Mouse (Mus musculus) midbrain, embryonic 14.5 days (tissue): ENCODE results near the gene Cdk5rap3. TPM values are rescaled to one million over a fixed set of nuclear protein-coding genes. Genes with fewer than 3 reads are reported as not detected.

Source experiments
- ATAC-seq: fragments of 200-750 bp; cut with Nextera tagmentation; 2 replicates; pipeline ENCODE4 v1.8.0; 2017; ENCODE audit warnings: moderate number of reproducible peaks, moderate library complexity; ENCODE audit not compliant: low FRiP score, low TSS enrichment
- DNase-seq: peaks from one replicate; pipeline ENCODE4 v3.0.0-alpha.2; 2015
- H3K27ac ChIP-seq: fragments of 300-500 bp; sonication (generic); replicated peaks from 2 replicates; pipeline ENCODE4 v1.5.1; 2014; ENCODE audit warnings: mild to moderate bottlenecking, low read depth, low read length, moderate library complexity
- H3K27me3 ChIP-seq: fragments of 300-500 bp; sonication (generic); 2 replicates; pipeline ENCODE4 v1.6.1; 2014; ENCODE audit warnings: low read length, control low read depth, mixed read lengths; ENCODE audit not compliant: control insufficient read depth, insufficient read depth
- H3K36me3 ChIP-seq: fragments of 300-500 bp; sonication (generic); 2 replicates; pipeline ENCODE4 v1.6.1; 2014; ENCODE audit warnings: low read length, control low read depth; ENCODE audit not compliant: control insufficient read depth, insufficient read depth
- H3K4me1 ChIP-seq: fragments of 300-500 bp; sonication (generic); 2 replicates; pipeline ENCODE4 v1.6.1; 2014; ENCODE audit warnings: mild to moderate bottlenecking, antibody characterized with exemption, low read length, control low read depth; ENCODE audit not compliant: control insufficient read depth, insufficient read depth
- H3K4me2 ChIP-seq: fragments of 300-500 bp; sonication (generic); 2 replicates; pipeline ENCODE4 v1.6.1; 2014; ENCODE audit warnings: mild to moderate bottlenecking, low read length, moderate library complexity
- H3K4me3 ChIP-seq: fragments of 300-500 bp; sonication (generic); replicated peaks from 2 replicates; pipeline ENCODE4 v1.5.1; 2014; ENCODE audit warnings: low read depth, low read length
- H3K9ac ChIP-seq: fragments of 300-500 bp; sonication (generic); replicated peaks from 2 replicates; pipeline ENCODE4 v1.6.1; 2014; ENCODE audit warnings: mild to moderate bottlenecking, low read length, moderate library complexity
- H3K9me3 ChIP-seq: fragments of 300-500 bp; sonication (generic); 2 replicates; pipeline ENCODE4 v1.6.1; 2016; ENCODE audit warnings: low read length, control low read depth, mixed read lengths; ENCODE audit not compliant: control insufficient read depth
- WGBS: fragments of 180-500 bp; shearing (Covaris S2); extraction: QIAGEN DNeasy Blood & Tissue Kit; methylation state at CpG from one replicate; pipeline ENCODE4 v1.1.7; 2014; 5-methylcytosine and 5-hydroxymethylcytosine counted together
- polyA plus RNA-seq: library from polyadenylated mRNA; unstranded; fragments of >200 nt; fragmentation: Nextera tagmentation; extraction: Ambion mirVana; gene quantifications from 2 replicates; pipeline ENCODE4 v1.2.1, GENCODE M21; 2014

Gene Cdk5rap3
- polyA plus RNA-seq, 1 experiment from 2014 or later: 85.2 TPM

DNA sequence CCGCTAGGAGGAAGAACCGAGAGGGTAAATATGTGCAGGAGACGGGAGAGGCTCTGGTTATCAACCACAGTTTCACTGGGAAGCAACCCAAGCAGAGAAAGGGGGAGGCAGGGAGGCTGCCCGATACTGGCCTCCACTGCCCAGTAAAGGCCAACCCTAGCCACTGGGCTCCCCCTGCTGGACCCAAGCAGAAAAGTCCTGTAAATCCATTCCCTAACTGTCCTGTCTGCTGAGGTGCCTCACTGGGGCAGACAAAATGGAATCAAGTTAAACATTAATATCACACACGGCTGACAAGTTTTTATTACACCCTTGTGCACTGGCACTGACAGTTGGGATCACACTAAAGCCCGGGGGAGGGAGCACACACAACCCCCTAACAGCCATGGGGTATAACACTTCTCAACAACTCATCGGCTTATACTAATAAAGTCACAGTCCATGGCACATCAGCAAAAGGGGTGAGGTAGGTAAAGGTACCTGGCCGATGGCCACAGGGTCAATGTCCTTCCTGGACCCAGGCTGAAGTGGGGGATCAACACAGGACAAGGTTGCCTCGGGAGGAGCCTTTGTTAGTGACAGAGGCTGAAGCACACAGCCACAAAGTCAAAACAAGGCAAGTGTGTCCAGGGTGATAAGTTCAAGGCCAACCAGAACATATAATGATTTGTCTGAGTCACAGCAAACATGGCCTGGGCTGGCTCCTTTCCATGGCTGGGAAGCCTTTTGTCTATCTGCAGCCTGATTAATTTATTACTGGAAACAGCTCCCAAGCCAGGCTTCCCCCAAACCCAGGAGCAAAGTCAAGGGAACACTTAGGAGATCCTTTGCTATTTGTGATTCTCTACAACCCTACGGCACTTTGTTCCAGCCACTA, 21.5 kb upstream of the Cdk5rap3 start:
- 53% methylated on average over 10 of the region's 10 CpGs for WGBS
- DNase-seq: peak; percentile 60
- ATAC-seq: no peak

DNA sequence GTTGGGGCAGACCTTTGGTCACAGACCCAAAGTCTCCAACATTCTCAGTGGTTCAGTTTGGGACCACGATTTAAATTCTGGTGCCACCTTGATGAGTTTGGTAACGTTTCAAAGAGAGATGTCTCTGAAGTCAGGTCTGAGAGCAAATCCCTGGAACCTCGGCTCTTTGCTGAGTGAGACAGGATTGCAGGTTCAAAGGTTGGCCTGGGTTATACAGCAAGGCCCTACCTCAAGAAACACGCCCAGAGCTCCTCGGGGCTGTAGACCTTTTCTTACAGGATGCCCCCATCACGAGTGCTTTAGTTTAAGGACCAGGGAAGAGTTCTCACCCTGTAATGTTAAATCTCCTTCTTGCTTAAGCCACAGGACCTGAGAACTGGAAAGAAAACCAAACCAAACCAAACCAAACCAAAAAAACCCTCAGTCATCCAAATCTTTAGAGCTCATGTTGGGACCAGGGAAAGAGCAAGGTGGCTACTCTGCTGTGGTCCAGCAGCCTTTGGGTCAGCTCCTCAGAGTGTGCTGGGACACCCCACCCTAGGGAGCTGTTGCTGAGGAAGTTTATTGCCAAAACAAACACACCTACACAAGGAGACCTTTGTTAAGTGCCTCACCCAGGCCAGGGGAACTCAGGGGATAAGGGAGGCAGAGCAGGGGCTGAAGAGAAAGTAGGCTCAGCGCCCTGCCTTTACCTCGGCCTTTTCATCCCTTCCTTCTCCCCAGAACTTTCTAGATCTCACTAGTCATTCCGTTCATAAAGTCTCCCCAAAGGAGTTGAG, 19.8 kb upstream of the Cdk5rap3 start:
- H3K4me3 ChIP-seq: no peak overlapping the region
- no peak overlapping the region for H3K9ac ChIP-seq
- H3K9me3 ChIP-seq: no peaks in the 10 kb centered on the region
- no peaks in the 10 kb centered on the region for H3K27me3 ChIP-seq
- H3K27ac ChIP-seq: no peak overlapping the region
- DNase-seq: no peak
- H3K4me1 ChIP-seq: no peaks in the 10 kb centered on the region
- no peak for ATAC-seq
- 84% methylated on average over 9 of the region's 9 CpGs for WGBS
- no peaks in the 10 kb centered on the region for H3K36me3 ChIP-seq
- no peak overlapping the region for H3K4me2 ChIP-seq

More for the DNA sequence above, 21.5 kb upstream of the Cdk5rap3 start:
- no peak overlapping the region for H3K4me2 ChIP-seq
- H3K4me1 ChIP-seq: no peaks in the 10 kb centered on the region
- no peak overlapping the region for H3K4me3 ChIP-seq
- no peak overlapping the region for H3K27ac ChIP-seq
- no peaks in the 10 kb centered on the region for H3K36me3 ChIP-seq
- no peaks in the 10 kb centered on the region for H3K9me3 ChIP-seq
- no peaks in the 10 kb centered on the region for H3K27me3 ChIP-seq
- no peak overlapping the region for H3K9ac ChIP-seq

- no peak overlapping the region for H3K4me3 ChIP-seq
- no peaks in the 10 kb centered on the region for H3K27me3 ChIP-seq
- no peak overlapping the region for H3K27ac ChIP-seq
- DNase-seq (peak; percentile 63), ATAC-seq (no peak)
- no peaks in the 10 kb centered on the region for H3K9me3 ChIP-seq
- WGBS: 24% methylated on average over 12 of the region's 12 CpGs
- no peaks in the 10 kb centered on the region for H3K4me1 ChIP-seq
- no peaks in the 10 kb centered on the region for H3K36me3 ChIP-seq
- no peak overlapping the region for H3K9ac ChIP-seq
- peak overlapping the region; percentile 23 for H3K4me2 ChIP-seq
These were observed 18.6 kb upstream of the Cdk5rap3 start for GRCm38 (mm10) chr11:96934921-96935356.

- H3K4me1 ChIP-seq: no peaks in the 10 kb centered on the region
- H3K4me2 ChIP-seq: no peak overlapping the region
- no peak overlapping the region for H3K27ac ChIP-seq
- H3K9ac ChIP-seq: no peak overlapping the region
- WGBS: 91% methylated on average over 13 of the region's 13 CpGs
- H3K36me3 ChIP-seq: no peaks in the 10 kb centered on the region
- no peaks in the 10 kb centered on the region for H3K27me3 ChIP-seq
- ATAC-seq: no peak
- no peak for DNase-seq
- no peaks in the 10 kb centered on the region for H3K9me3 ChIP-seq
- H3K4me3 ChIP-seq: no peak overlapping the region
These were observed 17.4 kb upstream of the Cdk5rap3 start for GRCm38 (mm10) chr11:96933562-96934276.

DNA sequence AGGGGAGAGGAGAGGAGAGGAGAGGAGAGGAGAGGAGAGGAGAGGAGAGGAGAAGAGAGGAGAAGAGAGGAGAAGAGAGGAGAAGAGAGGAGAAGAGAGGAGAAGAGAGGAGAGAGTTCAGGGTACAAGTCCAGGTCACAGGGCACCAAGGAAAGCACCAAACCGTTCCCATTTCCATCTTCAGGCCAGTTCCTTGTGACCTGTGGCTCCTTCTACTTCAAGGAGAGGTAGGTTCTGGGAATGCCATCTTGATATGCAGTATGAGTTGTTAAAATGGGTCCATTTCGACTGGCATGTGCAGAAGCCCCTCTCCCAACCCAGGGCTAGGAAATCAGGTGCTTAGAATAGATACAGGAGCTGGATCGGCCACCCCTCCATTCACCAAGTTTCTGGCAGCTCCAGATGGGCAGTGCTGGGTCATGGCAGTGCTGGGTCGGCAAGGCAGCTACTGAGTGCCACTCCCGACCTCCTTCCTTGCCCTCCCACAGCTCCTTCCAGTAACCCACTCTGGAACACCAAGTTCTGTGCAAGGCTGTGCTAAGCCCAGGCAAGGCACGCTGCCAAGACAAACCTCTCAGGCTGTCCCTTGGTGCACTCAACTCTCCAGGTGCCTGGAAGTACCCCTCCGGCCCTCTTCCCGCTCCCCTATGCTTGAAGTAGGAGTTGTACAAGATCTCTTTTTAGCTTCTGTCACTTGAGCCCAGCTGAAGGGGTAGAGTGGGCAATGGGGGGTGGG, 15.2 kb upstream of the Cdk5rap3 start:
- ATAC-seq (no peak), DNase-seq (no peak)
- H3K4me1 ChIP-seq: no peaks in the 10 kb centered on the region
- H3K27me3 ChIP-seq: no peaks in the 10 kb centered on the region
- H3K27ac ChIP-seq: no peak overlapping the region
- no peaks in the 10 kb centered on the region for H3K36me3 ChIP-seq
- no peak overlapping the region for H3K4me3 ChIP-seq
- no peak overlapping the region for H3K4me2 ChIP-seq
- no peaks in the 10 kb centered on the region for H3K9me3 ChIP-seq
- 67% methylated on average over 8 of the region's 8 CpGs for WGBS
- H3K9ac ChIP-seq: no peak overlapping the region

- no peaks in the 10 kb centered on the region for H3K9me3 ChIP-seq
- WGBS: 74% methylated on average over 9 of the region's 9 CpGs
- H3K36me3 ChIP-seq: no peaks in the 10 kb centered on the region
- no peaks in the 10 kb centered on the region for H3K27me3 ChIP-seq
- no peaks in the 10 kb centered on the region for H3K4me1 ChIP-seq
- DNase-seq (no peak), ATAC-seq (no peak)
- H3K27ac ChIP-seq: no peak overlapping the region
- no peak overlapping the region for H3K9ac ChIP-seq
- H3K4me3 ChIP-seq: no peak overlapping the region
- H3K4me2 ChIP-seq: no peak overlapping the region
These were observed 13.6 kb upstream of the Cdk5rap3 start for GRCm38 (mm10) chr11:96929766-96930331.

GRCm38 (mm10) chr11:96929096-96929765, 12.9 kb upstream of the Cdk5rap3 start:
- Histone ChIP-seq H3K4me1 (no peaks in the 10 kb centered on the region), H3K27ac (no peak overlapping the region), H3K36me3 (no peaks in the 10 kb centered on the region), H3K27me3 (no peaks in the 10 kb centered on the region), H3K4me2 (no peak overlapping the region), H3K4me3 (no peak overlapping the region), H3K9me3 (no peaks in the 10 kb centered on the region), H3K9ac (no peak overlapping the region)
- no peak for ATAC-seq
- 15% methylated on average over 13 of the region's 13 CpGs for whole genome bisulfite sequencing
- no peak for DNase-seq
